In the genomic region with DNA sequence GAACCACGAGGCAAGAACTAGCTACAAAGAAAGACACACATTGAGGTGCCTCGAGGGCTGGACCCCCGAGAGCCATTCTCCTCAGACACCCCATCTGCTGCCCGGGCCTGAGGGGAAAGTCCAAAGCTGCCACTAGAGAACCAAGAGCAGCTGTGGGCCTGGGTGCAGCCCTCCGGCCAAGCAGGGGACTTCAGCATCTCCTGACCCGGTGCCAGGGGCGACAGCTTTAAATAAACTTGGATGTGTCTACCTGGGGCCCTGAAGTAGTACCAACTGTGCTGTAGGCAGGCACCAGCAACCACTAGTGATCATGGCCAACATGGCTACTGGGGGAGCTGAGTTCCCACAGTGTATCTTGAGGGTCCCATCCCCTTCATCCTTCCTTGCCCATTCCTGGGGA, we compare ENCODE assay signal across 17 mouse cellular contexts. TPM values are rescaled to one million over a fixed set of nuclear protein-coding genes. Genes with fewer than 3 reads are reported as not detected.
DNase-seq lines count a peak whose midpoint lies in the region; ATAC-seq and TF ChIP-seq lines count a peak whose summit lies in the region.
"Had no signal": no experiment of that assay in that cellular context is flagged by ENCODE, and none has a peak within 500 bp of the region (broad histone marks: within the 10 kb centered on the region; RNA-seq: fewer than 3 reads in every experiment).

No protein-coding gene starts in this region.

- no peak for ATAC-seq in forebrain, embryonic 15.5 days (replicated peaks)
- no peak for ATAC-seq in neural tube, embryonic 13.5 days (ENCODE audit: low read depth)
- ATAC-seq in lung, postnatal 0 days: no peak
- ATAC-seq: intestine, embryonic 15.5 days had no signal

- H3K9ac ChIP-seq in forebrain, embryonic 15.5 days (replicated peaks): no peak overlapping the region
- H3K9ac ChIP-seq in neural tube, embryonic 13.5 days: peak overlapping the region; percentile 86
- H3K9ac ChIP-seq in lung, postnatal 0 days (replicated peaks; ENCODE audit: low read depth): no peak overlapping the region
- H3K9ac ChIP-seq: intestine, embryonic 15.5 days; kidney, embryonic 15.5 days; midbrain, embryonic 12.5 days had no signal

- peak overlapping the region; percentile 58 for H3K4me2 ChIP-seq in forebrain, embryonic 15.5 days (replicated peaks)
- peak overlapping the region; percentile 68 for H3K4me2 ChIP-seq in neural tube, embryonic 13.5 days
- no peak overlapping the region for H3K4me2 ChIP-seq in lung, postnatal 0 days (replicated peaks; ENCODE audit: low read depth, low read length)
- H3K4me2 ChIP-seq: heart, embryonic 11.5 days; intestine, embryonic 15.5 days had no signal

- H3K9me3 ChIP-seq in forebrain, embryonic 15.5 days: no peaks in the 10 kb centered on the region
- H3K9me3 ChIP-seq in neural tube, embryonic 13.5 days: no peaks in the 10 kb centered on the region
- H3K9me3 ChIP-seq in lung, postnatal 0 days (ENCODE audit: low read length): no peaks in the 10 kb centered on the region
- H3K9me3 ChIP-seq: intestine, embryonic 15.5 days; kidney, embryonic 15.5 days; midbrain, embryonic 12.5 days had no signal

- DNase-seq in cerebellum, postnatal 25 days: peak; percentile 43 to 51
- DNase-seq in cerebellum, adult 9-10 months: no peak
- DNase-seq in layer of hippocampus, adult 2 months (ENCODE audit: low spot score in 2 of 2): no peak
- no peak for DNase-seq in layer of hippocampus, postnatal 14 days (ENCODE audit: low spot score in 2 of 2)
- DNase-seq in lung, postnatal 0 days (ENCODE audit: low spot score): no peak
- no peak for DNase-seq in adrenal gland, postnatal 36 days
- DNase-seq: adrenal gland, adult 8-10 months; cerebellum, adult 11 months; layer of hippocampus, postnatal 36 days; lung, adult 2 months; retina, postnatal 1 day had no signal

- H3K4me1 ChIP-seq in forebrain, embryonic 15.5 days: peaks cover 24% of the 10 kb centered on the region
- peaks cover 31% of the 10 kb centered on the region for H3K4me1 ChIP-seq in neural tube, embryonic 13.5 days (replicated peaks)
- no peaks in the 10 kb centered on the region for H3K4me1 ChIP-seq in lung, postnatal 0 days (ENCODE audit: insufficient read depth, low read depth, low read length)

- no peak for TF ChIP-seq EP300 in lung, postnatal 0 days (IDR thresholded peaks at IDR 0.05)

- H3K27me3 ChIP-seq in forebrain, embryonic 15.5 days: peaks cover 46% of the 10 kb centered on the region
- H3K27me3 ChIP-seq in neural tube, embryonic 13.5 days: peaks cover 61% of the 10 kb centered on the region
- H3K27me3 ChIP-seq in lung, postnatal 0 days (replicated peaks; ENCODE audit: insufficient read depth, low read length): peaks cover 42% of the 10 kb centered on the region

- peak overlapping the region; percentile 99 for H3K27ac ChIP-seq in layer of hippocampus, adult 2 months
- no peak overlapping the region for H3K27ac ChIP-seq in forebrain, embryonic 15.5 days (replicated peaks)
- no peak overlapping the region for H3K27ac ChIP-seq in neural tube, embryonic 13.5 days (replicated peaks)
- H3K27ac ChIP-seq in lung, postnatal 0 days (ENCODE audit: low read length): no peak overlapping the region
- H3K27ac ChIP-seq: intestine, embryonic 15.5 days; kidney, embryonic 15.5 days; midbrain, embryonic 12.5 days had no signal

- H3K4me3 ChIP-seq in layer of hippocampus, adult 2 months: peak overlapping the region; percentile 76
- H3K4me3 ChIP-seq in forebrain, embryonic 15.5 days: peak overlapping the region; percentile 74
- H3K4me3 ChIP-seq in neural tube, embryonic 13.5 days: peak overlapping the region; percentile 70; the same call in 1 of the 2 replicates
- no peak overlapping the region for H3K4me3 ChIP-seq in lung, postnatal 0 days (ENCODE audit: low read depth, low read length)
- H3K4me3 ChIP-seq: intestine, embryonic 15.5 days; kidney, embryonic 15.5 days had no signal

- 86% methylated on average over 7 of the region's 7 CpGs for WGBS in forebrain, embryonic 15.5 days
- WGBS in neural tube, embryonic 13.5 days: 80% methylated on average over 7 of the region's 7 CpGs
- WGBS in lung, postnatal 0 days: 84% methylated on average over 7 of the region's 7 CpGs

- H3K36me3 ChIP-seq in forebrain, embryonic 15.5 days: no peaks in the 10 kb centered on the region
- no peaks in the 10 kb centered on the region for H3K36me3 ChIP-seq in neural tube, embryonic 13.5 days
- no peaks in the 10 kb centered on the region for H3K36me3 ChIP-seq in lung, postnatal 0 days (ENCODE audit: insufficient read depth, low read length)
- H3K36me3 ChIP-seq: intestine, embryonic 15.5 days; kidney, embryonic 15.5 days; midbrain, embryonic 12.5 days had no signal

- TF ChIP-seq CTCF in layer of hippocampus, adult 2 months (conservative IDR thresholded peaks at IDR 0.05): no peak
- no peak for TF ChIP-seq CTCF in lung, postnatal 0 days (IDR thresholded peaks at IDR 0.05)

RNA-seq across cellular contexts. Expression of gene Camk2b, which starts 3.1 kb away (rescaled TPM):
- 1,000 to 10,000 TPM; 1,149 to 1,215 TPM for total RNA-seq in layer of hippocampus, adult 2 months (2021)
- 1,000 to 10,000 TPM in 1 of 2 experiments, 100 to 1,000 TPM in 1; 997 to 1,016 TPM for total RNA-seq in layer of hippocampus, postnatal 14 days (2021)
- 119 and 121 TPM in 2 replicates for polyA plus RNA-seq in forebrain, embryonic 15.5 days (2015; fragmentation: Nextera tagmentation; extraction: Ambion mirVana)
- 55.6 and 55.8 TPM in 2 replicates for polyA plus RNA-seq in neural tube, embryonic 13.5 days (2015; fragmentation: Nextera tagmentation; extraction: Ambion mirVana)
- polyA plus RNA-seq in lung, postnatal 0 days (2015; fragmentation: Nextera tagmentation; extraction: Ambion mirVana): 2.9 TPM in 2 replicates
- 10 to 100 TPM in 1 of 2 experiments, 1 to 10 TPM in 1; 7.8 to 14.5 TPM for total RNA-seq in adrenal gland, postnatal 36 days (2021)

Comparison
In these comparisons a context has a peak if more than half of its experiments do, and no peak if none do; other contexts are left out.
1. DNase-seq: peak in cerebellum, postnatal 25 days (2 of 2); none in cerebellum, adult 9-10 months (single experiment), layer of hippocampus, adult 2 months (0 of 2), layer of hippocampus, postnatal 14 days (0 of 2), lung, postnatal 0 days (single experiment) and adrenal gland, postnatal 36 days (0 of 2).
2. RNA of gene Camk2b, which starts 3.1 kb away (total RNA-seq): 1,149 to 1,215 TPM in layer of hippocampus, adult 2 months and 997 to 1,016 TPM in layer of hippocampus, postnatal 14 days; 7.8 to 14.5 TPM in adrenal gland, postnatal 36 days; every median in the first group is over 10 times any median in the second.